Mouse (Mus musculus): Measurements from ENCODE around the gene Auh.

- TF ChIP-seq POLR2A (IDR thresholded peaks at IDR 0.05; ENCODE audit: insufficient read depth, low read depth, low read length) (no peak), CTCF (IDR thresholded peaks at IDR 0.05) (peak; percentile 55), EP300 (IDR thresholded peaks at IDR 0.05; ENCODE audit: insufficient read depth, low read depth, low read length) (0 out of 2 replicates have a peak, but pooled peaks have one; percentile 16)
These were observed 79.3 kb downstream of the Auh start for GRCm38 (mm10) chr13:52850024-52850723.
